Mouse (Mus musculus) right cerebral cortex, postnatal 36 days (tissue): ENCODE data around the gene Ltb.
"Not testable (repeated sequence)": the region's sequence is repeated elsewhere in the genome, so short reads cannot be mapped to it uniquely, and the experiment has no call there.

ENCODE experiments used
- DNase-seq, 2 experiments: peaks; one replicate each; pipeline ENCODE4 v3.0.0; 2022; ENCODE audit warnings: low spot score in 2 of 2, mixed read lengths in 1 of 2

Gene Ltb

GRCm38 (mm10) chr17:35225456-35225855 is 31.2 kb downstream of the Ltb start:
- DNase-seq, result no peak

- DNase-seq, result no peak
Observed at GRCm38 (mm10) chr17:35226561-35227046, 32.4 kb downstream of the Ltb start.

GRCm38 (mm10) chr17:35231022-35231421 is 36.8 kb downstream of the Ltb start:
- no peak for DNase-seq

GRCm38 (mm10) chr17:35232043-35232442 is 37.8 kb downstream of the Ltb start:
- DNase-seq, result peak in 1 of 2 experiments; percentile 60

- DNase-seq, result no peak
Observed at GRCm38 (mm10) chr17:35232659-35233058, 38.4 kb downstream of the Ltb start.

GRCm38 (mm10) chr17:35233114-35233980 is 39.1 kb downstream of the Ltb start, which contains the start of gene Atp6v1g2:
Gene Atp6v1g2 (plus strand): TSS chr17:35233660.
- no peak for DNase-seq

GRCm38 (mm10) chr17:35234090-35234489 is 39.9 kb downstream of the Ltb start:
- DNase-seq, result not testable (repeated sequence)

GRCm38 (mm10) chr17:35234903-35235302 is 40.7 kb downstream of the Ltb start:
- DNase-seq, result no peak

GRCm38 (mm10) chr17:35235614-35236389 is 41.6 kb downstream of the Ltb start, which contains the start of gene Nfkbil1:
Gene Nfkbil1 (minus strand): TSS chr17:35235792.
- peak; percentile 87 to 93 for DNase-seq

GRCm38 (mm10) chr17:35236390-35236746 is 42.1 kb downstream of the Ltb start:
- DNase-seq, result peak; percentile 97 to 99

- no peak for DNase-seq
Observed at GRCm38 (mm10) chr17:35236996-35237395, 42.8 kb downstream of the Ltb start.

- no peak for DNase-seq
Observed at GRCm38 (mm10) chr17:35237504-35237903, 43.3 kb downstream of the Ltb start.

GRCm38 (mm10) chr17:35239700-35240099 is 45.5 kb downstream of the Ltb start:
- DNase-seq, result no peak

- DNase-seq, result no peak
Observed at GRCm38 (mm10) chr17:35240384-35241304, 46.4 kb downstream of the Ltb start.

- peak; percentile 95 for DNase-seq
Observed at GRCm38 (mm10) chr17:35241305-35242014, 47.2 kb downstream of the Ltb start, which contains the start of gene Ddx39b. Gene Ddx39b (plus strand): TSS chr17:35241746.

- DNase-seq, result peak in 1 of 2 experiments; percentile 54
Observed at GRCm38 (mm10) chr17:35242015-35242941, 48.0 kb downstream of the Ltb start.

GRCm38 (mm10) chr17:35243086-35243485 is 48.8 kb downstream of the Ltb start:
- DNase-seq, result peak in 1 of 2 experiments; percentile 54

- no peak for DNase-seq
Observed at GRCm38 (mm10) chr17:35244999-35245398, 50.8 kb downstream of the Ltb start.
